Mouse (Mus musculus) right cerebral cortex, adult 2 months (tissue): Measurements from ENCODE around the gene Luzp2.

Source experiments
- DNase-seq, 2 experiments: peaks; one replicate each; pipeline ENCODE4 v3.0.0; 2021 to 2022; ENCODE audit warnings: low spot score in 2 of 2

The Luzp2 gene

GRCm38 (mm10) chr7:54835372-54835851, at the start of gene Luzp2:
Gene Luzp2 (plus strand): TSS chr7:54835498.
- peak; percentile 38 to 52 for DNase-seq

DNA sequence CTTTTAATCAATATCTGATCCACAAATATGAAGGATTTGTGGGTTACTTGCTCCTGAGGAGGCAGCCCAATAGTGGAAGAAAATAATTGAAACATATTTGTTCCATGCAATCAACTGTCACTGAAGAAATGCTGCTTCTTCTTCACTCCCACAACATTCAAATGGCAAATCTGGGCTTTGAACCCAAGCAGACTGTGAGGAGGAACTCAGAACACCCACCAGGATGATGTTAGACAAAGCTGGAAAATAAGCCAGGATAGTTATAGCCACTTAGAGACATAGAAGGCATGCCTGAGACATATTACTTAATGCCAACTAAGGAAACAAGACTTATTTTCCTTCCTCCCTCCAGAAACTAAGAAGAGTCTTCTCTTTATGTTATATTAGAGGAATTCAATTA, 47.8 kb upstream of the Luzp2 start:
- DNase-seq, result no peak

DNA sequence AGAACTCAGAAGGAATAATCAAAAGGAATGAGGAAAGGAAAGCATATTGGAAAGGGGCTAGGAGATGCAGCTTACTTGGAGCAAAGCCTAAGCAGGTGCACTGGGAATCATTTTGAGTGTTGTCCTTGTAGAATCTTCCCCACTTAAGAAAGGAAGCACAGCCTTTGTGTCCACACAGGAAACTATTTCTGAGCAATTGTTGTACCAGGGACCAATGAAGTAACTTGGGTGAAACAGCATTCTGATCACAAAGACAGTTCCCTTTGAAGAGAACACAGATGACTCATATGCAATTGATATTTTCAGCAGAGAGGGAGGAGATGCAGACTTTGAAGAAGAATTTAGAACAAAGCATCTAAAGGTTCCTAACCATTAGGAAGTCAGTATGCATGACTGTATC, 16.7 kb upstream of the Luzp2 start:
- DNase-seq, result no peak

GRCm38 (mm10) chr7:54828751-54829150, 6.5 kb upstream of the Luzp2 start:
- no peak for DNase-seq

GRCm38 (mm10) chr7:54835911-54836352, 634 bp downstream of the Luzp2 start:
- peak in 1 of 2 experiments; percentile 33 for DNase-seq

DNA sequence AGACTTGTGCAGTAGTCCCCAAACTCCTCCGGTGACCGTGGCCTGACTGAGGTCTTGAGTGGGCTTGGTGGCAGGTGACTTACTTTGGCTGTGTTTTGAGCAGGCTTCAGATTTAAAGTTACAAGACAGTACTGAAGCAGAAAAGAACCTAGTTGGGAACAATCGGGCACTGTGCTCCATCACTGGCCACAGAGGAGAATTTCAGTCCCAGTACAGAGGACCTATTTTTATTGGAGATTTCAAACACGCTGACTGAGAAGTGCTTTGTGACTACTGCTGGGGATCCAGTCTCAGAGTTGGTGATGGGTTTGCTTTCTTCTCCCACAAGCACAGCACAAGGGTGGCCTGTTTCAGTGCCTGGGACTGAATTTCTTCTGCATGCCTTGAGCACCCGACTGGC, 1.1 kb downstream of the Luzp2 start:
- peak; percentile 14 to 44 for DNase-seq

DNA sequence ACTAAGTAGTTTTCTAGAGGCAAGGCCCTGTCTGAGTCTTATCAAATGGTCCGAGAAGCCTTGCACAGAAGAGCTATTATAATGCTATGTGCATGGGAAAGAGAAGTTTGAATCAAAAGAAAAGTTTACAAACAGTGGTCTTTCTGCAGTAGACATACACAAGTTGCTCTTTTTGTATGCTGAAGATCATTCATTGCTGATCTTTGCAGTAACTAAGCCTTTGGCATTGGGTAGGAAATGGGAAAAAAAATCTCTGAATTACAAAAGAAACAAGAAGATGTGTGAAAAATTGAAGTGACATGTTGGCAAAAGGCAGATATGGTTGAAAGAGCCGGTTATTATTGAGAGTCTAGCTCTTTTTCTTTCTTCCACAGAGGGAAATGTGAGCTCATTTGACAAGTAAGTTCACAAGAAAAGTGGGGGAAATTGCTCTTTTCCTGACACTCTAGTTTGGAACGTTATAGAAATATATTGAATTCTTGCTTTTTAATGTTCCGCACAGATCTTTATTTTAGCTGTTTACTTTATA, 7.6 kb downstream of the Luzp2 start:
- no peak for DNase-seq

GRCm38 (mm10) chr7:54845875-54846691, 10.8 kb downstream of the Luzp2 start:
- DNase-seq, result no peak

GRCm38 (mm10) chr7:54846692-54847020, 11.4 kb downstream of the Luzp2 start:
- DNase-seq, result no peak

GRCm38 (mm10) chr7:54852860-54853259, 17.6 kb downstream of the Luzp2 start:
- DNase-seq, result no peak

- DNase-seq, result no peak
These were observed 26.0 kb downstream of the Luzp2 start for GRCm38 (mm10) chr7:54861230-54861856.

- DNase-seq, result no peak
These were observed 43.8 kb downstream of the Luzp2 start for GRCm38 (mm10) chr7:54878928-54879644.

GRCm38 (mm10) chr7:54893709-54894627, 58.7 kb downstream of the Luzp2 start:
- DNase-seq, result no peak

GRCm38 (mm10) chr7:54898589-54898988, 63.3 kb downstream of the Luzp2 start:
- DNase-seq, result no peak

DNA sequence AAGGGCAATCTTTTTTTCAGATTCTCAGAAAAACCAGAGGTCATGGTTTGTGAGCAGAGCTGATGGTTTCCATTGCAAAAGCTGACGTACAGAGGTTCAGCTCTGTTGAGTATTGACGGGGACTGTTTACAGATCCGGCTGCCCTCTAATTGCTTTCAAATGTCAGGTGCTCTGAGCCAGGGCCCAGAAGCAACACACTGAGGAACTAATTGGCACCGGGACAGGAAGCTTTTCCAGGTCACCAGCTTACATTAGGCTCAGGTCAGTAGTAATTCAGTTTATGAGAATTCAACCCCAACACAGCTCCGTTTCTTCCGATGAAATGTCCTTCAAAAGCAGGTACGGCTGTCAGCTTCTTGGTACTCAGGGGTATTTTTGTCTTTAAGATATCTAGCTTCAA, 74.7 kb downstream of the Luzp2 start:
- no peak for DNase-seq

- DNase-seq, result no peak
These were observed 78.7 kb downstream of the Luzp2 start for GRCm38 (mm10) chr7:54914030-54914429.

GRCm38 (mm10) chr7:54921991-54922390, 86.7 kb downstream of the Luzp2 start:
- no peak for DNase-seq

- no peak for DNase-seq
These were observed 121.5 kb downstream of the Luzp2 start for GRCm38 (mm10) chr7:54956759-54957158.

- no peak for DNase-seq
These were observed 127.4 kb downstream of the Luzp2 start for GRCm38 (mm10) chr7:54962678-54963077.

DNA sequence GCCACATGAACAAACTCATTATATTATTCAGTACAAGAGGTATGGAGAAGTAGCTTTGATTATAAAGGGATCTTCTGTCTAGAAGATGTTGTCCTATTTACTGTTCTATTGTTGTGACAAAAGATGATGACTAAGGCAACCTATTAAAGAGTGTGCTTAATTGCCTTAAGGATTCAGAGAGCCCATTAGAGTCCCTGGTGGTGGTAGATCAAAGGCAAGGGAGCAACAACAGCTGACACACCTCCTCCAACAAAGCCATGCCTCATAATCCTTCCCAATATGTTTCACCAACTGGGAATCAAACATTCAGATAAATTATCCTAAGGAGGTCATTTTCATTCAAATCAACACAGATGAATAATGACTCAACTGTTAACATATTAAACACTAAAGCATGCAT, 142.1 kb downstream of the Luzp2 start:
- DNase-seq, result no peak

DNA sequence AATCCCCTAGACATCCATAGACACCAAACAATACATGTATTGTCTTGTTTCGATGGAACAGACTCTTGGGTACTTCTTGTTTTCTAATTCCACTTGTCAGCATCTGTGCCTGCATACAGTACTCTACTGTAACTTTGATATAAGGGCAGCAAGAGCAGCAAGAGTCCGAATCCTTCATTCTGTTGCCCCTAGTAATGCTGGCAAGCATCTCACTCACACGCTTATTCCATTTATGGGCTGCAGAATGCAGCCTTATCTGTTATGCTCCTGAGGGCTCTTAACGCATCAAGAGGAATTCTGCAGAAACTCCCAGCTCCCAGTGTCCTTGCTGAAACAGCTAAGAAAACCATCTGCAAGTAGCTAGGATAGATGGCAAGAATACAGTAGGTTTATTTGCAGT, 145.3 kb downstream of the Luzp2 start:
- DNase-seq, result no peak
